Mouse (Mus musculus) myocyte (in vitro differentiated cells): ENCODE data around the gene 2810021J22Rik. TPM values are rescaled to one million over a fixed set of nuclear protein-coding genes. Genes with fewer than 3 reads are reported as not detected.

ENCODE experiments used
- H3K27me3 ChIP-seq: one replicate; pipeline ENCODE4 v1.6.1; 2011; ENCODE audit not compliant: control insufficient read depth, insufficient read depth, insufficient read length
- H3K36me3 ChIP-seq: one replicate; pipeline ENCODE4 v1.6.1; 2011; ENCODE audit not compliant: control insufficient read depth, insufficient read depth
- H3K4me2 ChIP-seq: one replicate; pipeline ENCODE4 v1.6.1; 2011; ENCODE audit warnings: low read depth, control low read depth
- H3K4me3 ChIP-seq: one replicate; pipeline ENCODE4 v1.5.1; 2011; ENCODE audit warnings: mild to moderate bottlenecking, control low read depth, moderate library complexity
- H3K79me2 ChIP-seq: one replicate; pipeline ENCODE4 v1.6.1; 2011; ENCODE audit not compliant: control insufficient read depth, insufficient read depth
- H3ac ChIP-seq: one replicate; pipeline ENCODE4 v1.6.1; 2011; ENCODE audit not compliant: control insufficient read depth, insufficient read length
- CEBPB ChIP-seq: IDR thresholded peaks from 2 replicates; pipeline ENCODE4 v1.6.1; 2011; ENCODE audit warnings: mild to moderate bottlenecking, moderate library complexity; ENCODE audit not compliant: poor library complexity, insufficient read depth, severe bottlenecking
- E2F4 ChIP-seq: IDR thresholded peaks from one replicate; pipeline ENCODE4 v1.6.1; 2011; ENCODE audit warnings: mild to moderate bottlenecking, control low read depth, moderate library complexity; ENCODE audit not compliant: insufficient read depth
- MAX ChIP-seq: IDR thresholded peaks from one replicate; pipeline ENCODE4 v1.6.1; 2011; ENCODE audit warnings: low read depth, mild to moderate bottlenecking, control low read depth
- MYOD1 ChIP-seq, 3 experiments: IDR thresholded peaks; one replicate each; pipeline ENCODE4 v1.6.1; 2011; ENCODE audit warnings: control low read depth in 2 of 3, low read depth in 2 of 3, mild to moderate bottlenecking in 2 of 3, moderate library complexity in 1 of 3; ENCODE audit not compliant: insufficient read length in 2 of 3, control insufficient read depth in 1 of 3
- MYOG ChIP-seq, 3 experiments: IDR thresholded peaks; one replicate each; pipeline ENCODE4 v1.6.1; 2011; ENCODE audit warnings: control low read depth in 2 of 3, low read depth in 2 of 3, mild to moderate bottlenecking in 2 of 3; ENCODE audit not compliant: insufficient read length in 2 of 3, control insufficient read depth in 1 of 3, insufficient read depth in 1 of 3
- POLR2A ChIP-seq: IDR thresholded peaks from one replicate; pipeline ENCODE4 v1.6.1; 2011; ENCODE audit warnings: low read depth, mild to moderate bottlenecking, control low read depth, moderate library complexity; ENCODE audit not compliant: insufficient read length
- POLR2AphosphoS2 ChIP-seq: IDR thresholded peaks from one replicate; pipeline ENCODE4 v1.6.1; 2011; ENCODE audit warnings: low read depth, control low read depth; ENCODE audit not compliant: insufficient read length
- REST ChIP-seq: IDR thresholded peaks from one replicate; pipeline ENCODE4 v1.6.1; 2011; ENCODE audit warnings: mild to moderate bottlenecking, control low read depth, moderate library complexity; ENCODE audit not compliant: insufficient read depth, insufficient read length
- SRF ChIP-seq: IDR thresholded peaks from one replicate; pipeline ENCODE4 v1.6.1; 2011; ENCODE audit warnings: low read depth; ENCODE audit not compliant: control insufficient read depth, insufficient read length
- TCF12 ChIP-seq: IDR thresholded peaks from one replicate; pipeline ENCODE4 v1.6.1; 2011; ENCODE audit warnings: mild to moderate bottlenecking, control low read depth; ENCODE audit not compliant: poor library complexity, insufficient read depth, severe bottlenecking
- TCF3 ChIP-seq: IDR thresholded peaks from one replicate; pipeline ENCODE4 v1.6.1; 2011; ENCODE audit warnings: low read depth, control low read depth; ENCODE audit not compliant: insufficient read length
- USF1 ChIP-seq: IDR thresholded peaks from one replicate; pipeline ENCODE4 v1.6.1; 2011; ENCODE audit warnings: low read depth, mild to moderate bottlenecking, control low read depth, moderate library complexity
- polyA plus RNA-seq: library from polyadenylated mRNA; unstranded; fragments of >200 nt; fragmentation: generic; extraction: Trizol; gene quantifications from one replicate; pipeline ENCODE4 v1.2.1, GENCODE M21; 2012; ENCODE audit warnings: missing spikeins

Gene 2810021J22Rik
- polyA plus RNA-seq, 1 experiment = 2.5 TPM

DNA sequence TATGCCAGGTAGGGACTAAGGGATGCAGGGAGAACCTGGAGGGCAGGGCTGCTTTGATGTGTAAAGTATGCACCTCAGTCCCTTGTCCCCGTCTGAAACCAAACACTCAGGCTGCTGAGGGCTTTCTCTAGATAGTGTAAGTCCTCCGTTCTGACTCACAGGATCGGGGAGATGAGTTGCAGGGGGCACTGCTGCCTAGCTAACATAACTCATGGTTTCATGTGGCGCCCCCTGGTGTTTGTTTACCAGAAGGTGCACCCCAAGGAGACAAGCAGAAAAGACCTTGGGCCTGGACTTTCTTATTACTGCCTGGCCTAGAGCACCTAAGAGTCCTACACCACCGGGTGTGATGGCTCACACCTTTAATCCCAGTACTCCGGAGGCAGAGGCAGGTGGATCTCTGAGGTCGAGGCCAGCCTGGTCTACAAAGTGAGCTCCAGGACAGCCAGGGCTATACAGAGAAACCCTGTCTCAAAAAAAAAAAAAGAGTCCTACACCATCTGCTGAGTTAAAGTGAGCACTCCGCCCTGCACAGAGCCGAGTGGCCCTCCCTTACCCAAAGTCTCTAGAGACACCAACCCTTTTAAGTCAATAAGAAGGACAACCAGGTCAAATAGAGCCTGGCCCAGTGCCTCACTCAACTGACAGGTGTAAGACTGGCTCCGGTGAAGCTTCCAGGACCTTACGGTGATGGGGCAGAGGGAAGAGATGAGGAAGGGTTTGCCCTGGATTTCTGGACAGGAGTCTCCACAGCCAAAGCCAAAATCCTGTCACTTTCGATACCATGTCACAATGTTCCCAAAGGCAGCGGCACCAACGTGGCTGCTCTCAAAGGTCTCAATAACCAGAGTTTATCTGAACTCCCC is 50.1 kb downstream of the 2810021J22Rik start:
- no peaks in the 10 kb centered on the region for H3K36me3 ChIP-seq
- no peaks in the 10 kb centered on the region for H3K79me2 ChIP-seq
- no peak for TF ChIP-seq USF1
- no peak for TF ChIP-seq TCF12
- no peak for TF ChIP-seq POLR2A
- no peak for TF ChIP-seq E2F4
- no peak for TF ChIP-seq TCF3
- TF ChIP-seq MAX = no peak
- TF ChIP-seq CEBPB = no peak
- TF ChIP-seq POLR2AphosphoS2 = no peak
- no peak for TF ChIP-seq REST
- TF ChIP-seq MYOG (IDR thresholded peaks at IDR 0.05; ENCODE audit: control insufficient read depth in 1 of 3, insufficient read depth in 1 of 3, insufficient read length in 2 of 3, low read depth in 2 of 3) = no peak
- no peak for TF ChIP-seq SRF
- TF ChIP-seq MYOD1 (IDR thresholded peaks at IDR 0.05; ENCODE audit: control insufficient read depth in 1 of 3, insufficient read length in 2 of 3, low read depth in 2 of 3) = no peak
- H3K4me2 ChIP-seq = no peak overlapping the region
- peaks cover 14% of the 10 kb centered on the region for H3K27me3 ChIP-seq
- no peak overlapping the region for H3K4me3 ChIP-seq
- no peak overlapping the region for H3ac ChIP-seq

DNA sequence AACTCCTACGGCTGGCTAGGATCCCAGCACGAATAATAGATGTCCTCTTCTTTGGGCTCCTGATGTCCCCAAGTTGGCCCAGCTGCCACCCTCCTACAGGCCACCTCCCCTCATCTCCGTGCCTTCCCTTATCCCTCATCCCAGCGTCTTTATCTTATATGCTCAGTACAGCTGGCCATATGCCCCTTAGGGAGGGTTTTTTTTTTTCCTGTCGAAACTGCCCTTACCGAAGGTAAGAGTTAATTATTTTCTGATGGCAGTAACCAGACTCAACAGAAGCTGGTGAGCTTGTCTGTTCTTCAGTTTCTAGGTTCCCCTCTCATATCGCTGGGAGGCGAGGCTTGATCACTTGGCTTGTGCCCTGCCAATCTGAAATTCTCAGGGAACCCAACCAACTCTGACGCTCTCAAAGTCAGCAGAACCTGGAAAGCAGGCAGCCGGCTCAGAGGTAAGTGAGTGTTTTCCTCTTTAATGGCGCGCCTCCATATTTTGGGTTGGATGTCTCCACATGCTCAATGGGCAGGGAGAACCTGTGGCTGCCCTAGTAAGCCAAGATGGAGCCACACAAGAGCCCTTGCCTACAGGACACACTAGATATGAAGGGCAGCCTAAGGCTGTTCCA is 50.8 kb downstream of the 2810021J22Rik start, which contains the start of gene Btnl10:
TSS of gene Btnl10 (plus strand) at position 164 of the 622 bp plus-strand sequence.
- no peaks in the 10 kb centered on the region for H3K36me3 ChIP-seq
- H3K27me3 ChIP-seq = peaks cover 20% of the 10 kb centered on the region
- H3K4me3 ChIP-seq = no peak within 1 kb of the TSS
- no peak within 1 kb of the TSS for H3ac ChIP-seq
- TF ChIP-seq MAX = no peak
- TF ChIP-seq SRF = no peak
- no peak for TF ChIP-seq USF1
- TF ChIP-seq MYOD1 (IDR thresholded peaks at IDR 0.05; ENCODE audit: control insufficient read depth in 1 of 3, insufficient read length in 2 of 3, low read depth in 2 of 3) = no peak
- no peak for TF ChIP-seq MYOG (IDR thresholded peaks at IDR 0.05; ENCODE audit: control insufficient read depth in 1 of 3, insufficient read depth in 1 of 3, insufficient read length in 2 of 3, low read depth in 2 of 3)
- TF ChIP-seq CEBPB = no peak
- no peak for TF ChIP-seq POLR2AphosphoS2
- no peak for TF ChIP-seq TCF3
- TF ChIP-seq TCF12 = no peak
- no peak for TF ChIP-seq E2F4
- TF ChIP-seq POLR2A = no peak
- TF ChIP-seq REST = no peak
- H3K4me2 ChIP-seq = no peak within 1 kb of the TSS
- no peaks in the 10 kb centered on the region for H3K79me2 ChIP-seq

- no peak for TF ChIP-seq POLR2A
- no peak for TF ChIP-seq TCF12
- TF ChIP-seq REST = no peak
- TF ChIP-seq MAX = no peak
- TF ChIP-seq CEBPB = no peak
- no peak for TF ChIP-seq MYOG (IDR thresholded peaks at IDR 0.05; ENCODE audit: control insufficient read depth in 1 of 3, insufficient read depth in 1 of 3, insufficient read length in 2 of 3, low read depth in 2 of 3)
- TF ChIP-seq SRF = no peak
- no peak for TF ChIP-seq E2F4
- no peak for TF ChIP-seq MYOD1 (IDR thresholded peaks at IDR 0.05; ENCODE audit: control insufficient read depth in 1 of 3, insufficient read length in 2 of 3, low read depth in 2 of 3)
- no peak for TF ChIP-seq USF1
- Histone ChIP-seq H3K4me2 (no peak overlapping the region), H3K36me3 (no peaks in the 10 kb centered on the region), H3K79me2 (no peaks in the 10 kb centered on the region), H3K4me3 (no peak overlapping the region), H3K27me3 (peaks cover 26% of the 10 kb centered on the region), H3ac (no peak overlapping the region)
These were observed 51.7 kb downstream of the 2810021J22Rik start for GRCm38 (mm10) chr11:58918759-58919158.

- Histone ChIP-seq H3K36me3 (no peaks in the 10 kb centered on the region), H3K79me2 (no peaks in the 10 kb centered on the region), H3K27me3 (peaks cover 26% of the 10 kb centered on the region), H3K4me3 (no peak overlapping the region), H3ac (no peak overlapping the region), H3K4me2 (no peak overlapping the region)
- TF ChIP-seq CEBPB = no peak
- TF ChIP-seq MAX = no peak
- no peak for TF ChIP-seq SRF
- no peak for TF ChIP-seq MYOD1 (IDR thresholded peaks at IDR 0.05; ENCODE audit: control insufficient read depth in 1 of 3, insufficient read length in 2 of 3, low read depth in 2 of 3)
- no peak for TF ChIP-seq USF1
- no peak for TF ChIP-seq POLR2A
- no peak for TF ChIP-seq MYOG (IDR thresholded peaks at IDR 0.05; ENCODE audit: control insufficient read depth in 1 of 3, insufficient read depth in 1 of 3, insufficient read length in 2 of 3, low read depth in 2 of 3)
- TF ChIP-seq REST = no peak
- TF ChIP-seq E2F4 = no peak
- no peak for TF ChIP-seq TCF12
- no peak for TF ChIP-seq TCF3
- no peak for TF ChIP-seq POLR2AphosphoS2
These were observed 55.4 kb downstream of the 2810021J22Rik start for GRCm38 (mm10) chr11:58922420-58922819.
